Mouse (Mus musculus): ENCODE measurements at regions not wholly inside any gene's neighbourhood (a gene's known extent, or its start where the extent isn't known, plus 50 kb on each side); places are given as distances from the start of the nearest gene placed in this dataset.

GRCm38 (mm10) chr12:105092730-105093440 lies 52.9 kb upstream of the Tcl1b2 start:
- ATAC-seq (ENCODE audit: insufficient read depth, low FRiP score, low TSS enrichment) (no peak; the same call in 1 of the 2 replicates), DNase-seq (ENCODE audit: low spot score) (no peak)
- Histone ChIP-seq H3K27me3 (ENCODE audit: control insufficient read depth, insufficient read depth, low read length) (no peaks in the 10 kb centered on the region), H3K27ac (ENCODE audit: low read depth, low read length) (0 out of 2 replicates have a peak overlapping the region, but pooled peaks have one; percentile 3), H3K9ac (ENCODE audit: low read length) (no peak overlapping the region), H3K9me3 (ENCODE audit: control insufficient read depth, low read length) (no peaks in the 10 kb centered on the region; the same call in 1 of the 2 replicates), H3K4me3 (ENCODE audit: low read depth, low read length) (no peak overlapping the region), H3K4me2 (ENCODE audit: low read depth) (no peak overlapping the region), H3K36me3 (ENCODE audit: control insufficient read depth, insufficient read depth, low read length) (no peaks in the 10 kb centered on the region), H3K4me1 (ENCODE audit: control insufficient read depth, insufficient read depth, low read length) (peaks cover 2% of the 10 kb centered on the region)
- 42% methylated on average over 9 of the region's 9 CpGs for WGBS

- no peak overlapping the region for H3K4me2 ChIP-seq (ENCODE audit: low read depth)
Observed at GRCm38 (mm10) chr12:105093509-105093908, 52.3 kb upstream of the Tcl1b2 start.

More at GRCm38 (mm10) chr12:105093509-105093908, 52.3 kb upstream of the Tcl1b2 start:
- DNase-seq (ENCODE audit: low spot score) (peak; percentile 65), ATAC-seq (ENCODE audit: insufficient read depth, low FRiP score, low TSS enrichment) (peak; percentile 90)
- Histone ChIP-seq H3K27ac (ENCODE audit: low read depth, low read length) (no peak overlapping the region), H3K9me3 (ENCODE audit: control insufficient read depth, low read length) (no peaks in the 10 kb centered on the region; the same call in 1 of the 2 replicates), H3K36me3 (ENCODE audit: control insufficient read depth, insufficient read depth, low read length) (no peaks in the 10 kb centered on the region), H3K9ac (ENCODE audit: low read length) (no peak overlapping the region), H3K4me3 (ENCODE audit: low read depth, low read length) (no peak overlapping the region), H3K27me3 (ENCODE audit: control insufficient read depth, insufficient read depth, low read length) (no peaks in the 10 kb centered on the region), H3K4me1 (ENCODE audit: control insufficient read depth, insufficient read depth, low read length) (peaks cover 2% of the 10 kb centered on the region)
- WGBS: 28% methylated on average over 6 of the region's 6 CpGs
